ENCODE assay signal across 7 mouse cellular contexts in the genomic region with DNA sequence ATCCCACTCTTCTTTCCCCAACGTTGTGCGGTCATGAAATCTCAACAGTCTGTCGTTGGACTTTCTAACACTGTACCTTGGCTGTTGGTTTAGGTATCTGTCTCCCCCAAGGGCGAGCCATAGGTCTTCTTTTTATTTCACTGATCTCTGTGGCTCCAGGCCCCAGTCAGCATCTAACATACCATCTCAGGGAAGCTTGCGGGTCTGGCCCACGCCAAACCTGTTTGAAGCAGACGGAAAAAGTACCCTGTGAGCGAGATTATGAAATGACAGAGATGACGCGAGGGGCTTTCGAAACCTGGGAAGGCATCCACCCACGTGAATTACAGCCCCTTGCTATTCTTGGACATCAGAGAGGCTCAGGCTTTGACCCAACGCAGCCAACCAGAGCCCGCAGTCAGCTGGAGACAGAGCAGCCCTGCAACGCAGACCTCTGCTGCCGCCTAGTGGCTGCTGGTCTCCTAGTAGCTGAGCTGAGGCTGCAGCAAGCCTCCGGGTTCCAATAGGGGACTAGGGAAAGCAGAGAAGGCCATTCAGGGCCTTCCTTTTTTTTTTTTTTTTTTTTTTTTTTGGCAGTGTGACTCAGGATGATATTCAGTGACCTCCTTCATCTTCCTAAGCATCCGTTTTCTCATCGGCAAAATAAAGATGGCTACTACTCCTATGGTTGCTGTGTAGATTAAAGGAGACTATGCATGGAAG. TPM values are rescaled to one million over a fixed set of nuclear protein-coding genes. Genes with fewer than 3 reads are reported as not detected.
DNase-seq lines count a peak whose midpoint lies in the region; ATAC-seq and TF ChIP-seq lines count a peak whose summit lies in the region.

No protein-coding gene starts in this region.

- H3K27me3 ChIP-seq in embryonic facial prominence, embryonic 11.5 days (ENCODE audit: control insufficient read depth, insufficient read depth, low read length), result no peaks in the 10 kb centered on the region
- H3K27me3 ChIP-seq in heart, adult 2 months (ENCODE audit: control insufficient read depth, insufficient read depth, low read length), result no peaks in the 10 kb centered on the region
- no peaks in the 10 kb centered on the region for H3K27me3 ChIP-seq in kidney, adult 2 months (replicated peaks; ENCODE audit: control insufficient read depth, insufficient read depth, low read length)
- peaks cover 13% of the 10 kb centered on the region; the same call in 1 of the 2 replicates for H3K27me3 ChIP-seq in limb, embryonic 12.5 days
- no peaks in the 10 kb centered on the region for H3K27me3 ChIP-seq in midbrain, embryonic 15.5 days (replicated peaks)
- no peaks in the 10 kb centered on the region for H3K27me3 ChIP-seq in spleen, adult 2 months (ENCODE audit: control insufficient read depth, insufficient read depth, low read length)

- no peak overlapping the region for H3K4me3 ChIP-seq in embryonic facial prominence, embryonic 11.5 days (ENCODE audit: low read depth, low read length)
- H3K4me3 ChIP-seq in heart, adult 2 months, result no peak overlapping the region
- no peak overlapping the region for H3K4me3 ChIP-seq in kidney, adult 2 months (ENCODE audit: insufficient read depth, low read depth, low read length)
- H3K4me3 ChIP-seq in limb, embryonic 12.5 days (replicated peaks), result no peak overlapping the region
- H3K4me3 ChIP-seq in midbrain, embryonic 15.5 days, result no peak overlapping the region
- no peak overlapping the region for H3K4me3 ChIP-seq in spleen, adult 2 months (ENCODE audit: extremely low read depth, insufficient read depth, insufficient read length)

- no peak for TF ChIP-seq POLR2A in heart, adult 2 months (IDR thresholded peaks at IDR 0.05; ENCODE audit: insufficient read depth, low read depth, low read length)
- TF ChIP-seq POLR2A in kidney, adult 2 months (IDR thresholded peaks at IDR 0.05; ENCODE audit: low read depth, low read length), result no peak
- TF ChIP-seq POLR2A in spleen, adult 2 months (IDR thresholded peaks at IDR 0.05; ENCODE audit: low read depth, low read length), result no peak

- WGBS in embryonic facial prominence, embryonic 11.5 days, result 31% methylated on average over 19 of the region's 19 CpGs
- WGBS in heart, adult 2 months, result 28% methylated on average over 19 of the region's 19 CpGs
- 35% methylated on average over 19 of the region's 19 CpGs for WGBS in kidney, adult 2 months
- WGBS in limb, embryonic 12.5 days, result 29% methylated on average over 19 of the region's 19 CpGs
- 31% methylated on average over 19 of the region's 19 CpGs for WGBS in midbrain, embryonic 15.5 days
- WGBS in spleen, adult 2 months, result 36% methylated on average over 19 of the region's 19 CpGs

- H3K4me2 ChIP-seq in embryonic facial prominence, embryonic 11.5 days (ENCODE audit: low read depth, low read length), result no peak overlapping the region
- H3K4me2 ChIP-seq in limb, embryonic 12.5 days, result no peak overlapping the region
- H3K4me2 ChIP-seq in midbrain, embryonic 15.5 days, result 0 out of 2 replicates have a peak overlapping the region, but pooled peaks have one; percentile 9

- intact Hi-C loops in heart, adult 2 months (cut with DNase I), result loop anchor here (1.0 to 2.0 kb wide), 4 partner anchors 24 to 328 kb away; no protein-coding TSS in a partner anchor

- peak; percentile 88 for ATAC-seq in embryonic facial prominence, embryonic 11.5 days (replicated peaks; ENCODE audit: insufficient number of reproducible peaks, low FRiP score, low TSS enrichment, low read depth)
- peak; percentile 78; the same call in 1 of the 2 replicates for ATAC-seq in limb, embryonic 12.5 days (ENCODE audit: insufficient number of reproducible peaks, insufficient read depth, low FRiP score, low TSS enrichment, low read depth)
- ATAC-seq in midbrain, embryonic 15.5 days (replicated peaks), result peak; percentile 94

- no peaks in the 10 kb centered on the region for H3K79me2 ChIP-seq in heart, adult 2 months (replicated peaks; ENCODE audit: control insufficient read depth, insufficient read depth, low read length)

- TF ChIP-seq CTCF in heart, adult 2 months (IDR thresholded peaks at IDR 0.05), result no peak; the same call in 1 of the 2 replicates
- TF ChIP-seq CTCF in kidney, adult 2 months (conservative IDR thresholded peaks at IDR 0.05; ENCODE audit: insufficient read depth, insufficient read length, low read depth, low read length), result peak; percentile 97
- peak; percentile 95 for TF ChIP-seq CTCF in spleen, adult 2 months (IDR thresholded peaks at IDR 0.05; ENCODE audit: extremely low read depth, insufficient read depth, insufficient read length, insufficient replicate concordance)

- H3K4me1 ChIP-seq in embryonic facial prominence, embryonic 11.5 days (ENCODE audit: control insufficient read depth, insufficient read depth, low read length), result no peaks in the 10 kb centered on the region
- H3K4me1 ChIP-seq in heart, adult 2 months (ENCODE audit: control insufficient read depth, insufficient read depth, low read length), result peaks cover 9% of the 10 kb centered on the region
- no peaks in the 10 kb centered on the region for H3K4me1 ChIP-seq in kidney, adult 2 months (ENCODE audit: control insufficient read depth, insufficient read depth, low read length)
- 0 out of 2 replicates have a peak, but pooled peaks cover 3% of the 10 kb centered on the region for H3K4me1 ChIP-seq in limb, embryonic 12.5 days (replicated peaks)
- H3K4me1 ChIP-seq in midbrain, embryonic 15.5 days, result no peaks in the 10 kb centered on the region
- H3K4me1 ChIP-seq in spleen, adult 2 months (ENCODE audit: control insufficient read depth, insufficient read depth, insufficient read length), result no peaks in the 10 kb centered on the region

- no peaks in the 10 kb centered on the region for H3K9me3 ChIP-seq in embryonic facial prominence, embryonic 11.5 days (replicated peaks; ENCODE audit: control insufficient read depth, low read length)
- no peaks in the 10 kb centered on the region for H3K9me3 ChIP-seq in limb, embryonic 12.5 days
- H3K9me3 ChIP-seq in midbrain, embryonic 15.5 days, result no peaks in the 10 kb centered on the region

- peak; percentile 98 for TF ChIP-seq EP300 in heart, adult 2 months (IDR thresholded peaks at IDR 0.05; ENCODE audit: insufficient read depth, low read depth, low read length)

- H3K27ac ChIP-seq in embryonic facial prominence, embryonic 11.5 days (replicated peaks; ENCODE audit: low read depth, low read length), result no peak overlapping the region
- peak overlapping the region; percentile 48; the same call in 1 of the 2 replicates for H3K27ac ChIP-seq in heart, adult 2 months
- H3K27ac ChIP-seq in kidney, adult 2 months (ENCODE audit: insufficient read depth, low read depth, low read length), result no peak overlapping the region
- no peak overlapping the region for H3K27ac ChIP-seq in limb, embryonic 12.5 days
- H3K27ac ChIP-seq in midbrain, embryonic 15.5 days, result no peak overlapping the region
- H3K27ac ChIP-seq in spleen, adult 2 months (ENCODE audit: insufficient read depth, low read length), result no peak overlapping the region

- DNase-seq in adrenal gland, postnatal 14 days, result peak; percentile 95
- peak; percentile 95 for DNase-seq in embryonic facial prominence, embryonic 11.5 days (ENCODE audit: low spot score)
- DNase-seq in heart, adult 2 months, result peak; percentile 90 to 94
- DNase-seq in kidney, adult 2 months, result peak; percentile 91
- peak; percentile 30 to 76 for DNase-seq in spleen, adult 2 months (ENCODE audit: low read depth in 1 of 2, low spot score in 2 of 2)

- no peaks in the 10 kb centered on the region for H3K36me3 ChIP-seq in embryonic facial prominence, embryonic 11.5 days (replicated peaks; ENCODE audit: control insufficient read depth, insufficient read depth, low read depth, low read length)
- H3K36me3 ChIP-seq in heart, adult 2 months (ENCODE audit: control insufficient read depth, insufficient read depth, low read length), result 0 out of 2 replicates have a peak, but pooled peaks cover 2% of the 10 kb centered on the region
- H3K36me3 ChIP-seq in kidney, adult 2 months (ENCODE audit: control insufficient read depth, insufficient read depth, low read length), result no peaks in the 10 kb centered on the region
- H3K36me3 ChIP-seq in limb, embryonic 12.5 days, result no peaks in the 10 kb centered on the region
- H3K36me3 ChIP-seq in midbrain, embryonic 15.5 days (replicated peaks), result no peaks in the 10 kb centered on the region
- no peaks in the 10 kb centered on the region for H3K36me3 ChIP-seq in spleen, adult 2 months (ENCODE audit: control insufficient read depth, insufficient read depth, low read length)

- H3K9ac ChIP-seq in embryonic facial prominence, embryonic 11.5 days (replicated peaks; ENCODE audit: low read length), result no peak overlapping the region
- H3K9ac ChIP-seq in heart, adult 2 months (ENCODE audit: low read depth, low read length), result no peak overlapping the region
- H3K9ac ChIP-seq in limb, embryonic 12.5 days (replicated peaks), result no peak overlapping the region
- H3K9ac ChIP-seq in midbrain, embryonic 15.5 days, result no peak overlapping the region

RNA-seq across cellular contexts. Expression of a gene that starts 25.8 kb away (rescaled TPM):
- 5.7 and 5.9 TPM in 2 replicates for total RNA-seq in adrenal gland, postnatal 14 days (2021)
- 10.2 and 11.3 TPM in 2 replicates for polyA plus RNA-seq in embryonic facial prominence, embryonic 11.5 days (2014; fragmentation: Nextera tagmentation; extraction: Ambion mirVana)
- total RNA-seq in heart, adult 2 months (2021), result 10 to 100 TPM; 11.0 to 13.5 TPM
- 9.3 and 12.7 TPM in 2 replicates for polyA plus RNA-seq in heart, adult 2 months (2012; rRNA removed)
- polyA plus RNA-seq in kidney, adult 2 months (2012; rRNA removed), result 7.7 and 10.1 TPM in 2 replicates
- 30.7 and 30.8 TPM in 2 replicates for polyA plus RNA-seq in limb, embryonic 12.5 days (2016; fragmentation: Nextera tagmentation; extraction: Ambion mirVana)
- polyA plus RNA-seq in midbrain, embryonic 15.5 days (2015; fragmentation: Nextera tagmentation; extraction: Ambion mirVana), result 1.9 and 2.2 TPM in 2 replicates
- 9.3 and 10.7 TPM in 2 replicates for polyA plus RNA-seq in spleen, adult 2 months (2012; rRNA removed)

RNA-seq across cellular contexts. Expression of a gene that starts 43.3 kb away (rescaled TPM):
- total RNA-seq in adrenal gland, postnatal 14 days (2021), result 0.70 TPM in 1 of 2 replicates, not detected in the other
- not detected in 2 replicates for polyA plus RNA-seq in embryonic facial prominence, embryonic 11.5 days (2014; fragmentation: Nextera tagmentation; extraction: Ambion mirVana)
- not detected for total RNA-seq in heart, adult 2 months (2021)
- 9.1 TPM in 1 of 2 replicates, not detected in the other for polyA plus RNA-seq in heart, adult 2 months (2012; rRNA removed)
- polyA plus RNA-seq in kidney, adult 2 months (2012; rRNA removed), result not detected in 2 replicates
- polyA plus RNA-seq in limb, embryonic 12.5 days (2016; fragmentation: Nextera tagmentation; extraction: Ambion mirVana), result not detected in 2 replicates
- polyA plus RNA-seq in midbrain, embryonic 15.5 days (2015; fragmentation: Nextera tagmentation; extraction: Ambion mirVana), result 0.23 and 0.51 TPM in 2 replicates
- polyA plus RNA-seq in spleen, adult 2 months (2012; rRNA removed), result 0.15 and 0.32 TPM in 2 replicates
